Mouse (Mus musculus): ENCODE data around the gene Kcnj16. TPM values are rescaled to one million over a fixed set of nuclear protein-coding genes. Genes with fewer than 3 reads are reported as not detected.

Gene Kcnj16
- total and polyA plus RNA-seq, 2 experiments from 2014 or later, result 1.9 to 5.0 TPM

DNA sequence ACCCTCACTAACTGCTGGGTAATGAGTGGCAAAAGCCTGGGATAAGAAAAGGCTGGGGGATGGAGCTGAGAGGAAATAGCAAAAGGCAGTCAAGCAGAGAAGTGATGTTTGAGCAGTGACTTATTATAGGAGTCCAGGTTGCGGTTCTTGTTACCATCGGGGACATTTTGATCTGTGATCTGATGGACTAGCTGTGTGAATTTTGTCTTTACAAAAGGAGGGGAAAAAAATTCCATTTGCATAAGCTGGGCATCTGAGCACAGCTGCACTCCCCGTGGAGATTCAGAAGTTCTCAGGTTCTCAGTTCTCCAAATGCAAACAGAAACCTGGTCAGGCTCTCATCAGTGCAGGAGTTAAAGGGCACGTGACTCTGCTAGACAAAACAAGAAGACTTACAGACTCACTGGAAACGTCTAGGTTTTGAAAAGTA lies 6.2 kb upstream of the Kcnj16 start:
- H3K27ac ChIP-seq (ENCODE audit: low read depth, low read length), result no peak overlapping the region
- no peak for ATAC-seq (ENCODE audit: low FRiP score)
- no peak overlapping the region for H3K4me2 ChIP-seq (ENCODE audit: low read depth, low read length, poor library complexity, severe bottlenecking)
- DNase-seq (ENCODE audit: low spot score), result no peak
- TF ChIP-seq CTCF (IDR thresholded peaks at IDR 0.05), result no peak
- H3K4me3 ChIP-seq (ENCODE audit: low read depth, low read length), result no peak overlapping the region
- H3K4me1 ChIP-seq (ENCODE audit: insufficient read depth, low read length), result no peaks in the 10 kb centered on the region
- WGBS, result 4% methylated on average over 5 of the region's 5 CpGs
- no peaks in the 10 kb centered on the region for H3K36me3 ChIP-seq (ENCODE audit: insufficient read depth, low read length)
- no peaks in the 10 kb centered on the region for H3K9me3 ChIP-seq (ENCODE audit: low read length)
- H3K27me3 ChIP-seq (ENCODE audit: insufficient read depth, low read length), result no peaks in the 10 kb centered on the region
- H3K9ac ChIP-seq (replicated peaks; ENCODE audit: low read length, poor library complexity, severe bottlenecking), result no peak overlapping the region

DNA sequence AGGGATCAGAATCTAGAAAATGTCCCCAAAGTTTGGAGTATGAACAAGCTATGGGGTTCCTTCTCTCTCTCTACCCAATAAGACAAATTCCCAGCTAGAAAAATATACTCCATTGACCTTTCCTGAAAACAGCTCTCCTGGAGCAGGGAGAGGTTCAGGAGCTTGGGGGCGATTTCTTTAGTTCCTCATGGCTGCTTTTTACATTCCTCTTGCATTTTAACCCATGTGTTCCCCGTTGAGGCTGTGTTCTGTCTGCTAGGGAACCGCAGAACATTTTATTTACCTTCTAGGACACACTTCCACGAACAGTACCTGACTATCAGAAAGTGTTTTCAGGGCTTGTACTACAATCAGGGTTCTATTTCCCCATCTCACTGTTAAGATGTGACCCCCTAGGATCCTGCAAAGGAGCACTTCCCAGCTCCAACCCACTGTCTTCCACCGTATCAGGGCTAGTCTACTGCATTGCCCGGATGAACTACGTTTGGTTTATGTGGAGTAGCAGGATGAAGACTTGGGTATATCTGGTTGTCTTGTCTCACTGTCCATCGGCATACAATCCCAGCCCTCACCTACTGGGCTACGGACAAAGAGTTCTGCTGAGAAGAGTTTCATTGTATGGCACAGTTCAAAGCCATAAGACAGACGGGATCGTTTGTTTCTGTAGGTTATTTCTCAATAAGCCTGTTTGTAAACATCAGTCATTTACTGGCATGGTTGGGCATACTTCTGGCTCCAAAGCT lies 643 bp upstream of the Kcnj16 start:
- Histone ChIP-seq H3K9me3 (ENCODE audit: low read length) (no peaks in the 10 kb centered on the region), H3K9ac (replicated peaks; ENCODE audit: low read length, poor library complexity, severe bottlenecking) (no peak overlapping the region), H3K27me3 (ENCODE audit: insufficient read depth, low read length) (no peaks in the 10 kb centered on the region), H3K4me2 (ENCODE audit: low read depth, low read length, poor library complexity, severe bottlenecking) (no peak overlapping the region), H3K27ac (ENCODE audit: low read depth, low read length) (no peak overlapping the region), H3K4me1 (ENCODE audit: insufficient read depth, low read length) (no peaks in the 10 kb centered on the region), H3K4me3 (ENCODE audit: low read depth, low read length) (no peak overlapping the region), H3K36me3 (ENCODE audit: insufficient read depth, low read length) (no peaks in the 10 kb centered on the region)
- ATAC-seq (ENCODE audit: low FRiP score), result no peak
- WGBS, result 84% methylated on average over 11 of the region's 11 CpGs
- no peak for TF ChIP-seq CTCF (IDR thresholded peaks at IDR 0.05)
- no peak for DNase-seq (ENCODE audit: low spot score)

DNA sequence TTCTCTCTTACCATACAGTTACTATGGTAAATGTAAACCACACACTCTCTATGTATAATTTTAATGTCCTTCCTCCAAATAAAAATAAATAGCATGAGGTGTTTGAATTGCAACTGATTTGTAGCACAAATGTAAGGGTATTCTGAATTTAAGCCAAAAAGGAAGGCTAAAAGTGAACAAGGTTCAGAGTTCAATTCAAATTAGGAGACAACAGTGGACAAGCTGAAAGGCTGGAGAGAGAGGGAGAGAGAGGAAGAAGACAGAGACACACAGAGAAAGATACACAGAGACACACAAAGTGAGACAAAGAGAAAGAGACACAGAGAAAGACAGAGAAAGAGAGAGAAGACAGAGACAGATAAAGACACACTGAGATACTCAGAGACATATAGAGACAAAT lies 1.1 kb downstream of the Kcnj16 start:
- no peak overlapping the region for H3K9ac ChIP-seq (replicated peaks; ENCODE audit: low read length, poor library complexity, severe bottlenecking)
- no peak for TF ChIP-seq CTCF (IDR thresholded peaks at IDR 0.05)
- no peak for ATAC-seq (ENCODE audit: low FRiP score)

DNA sequence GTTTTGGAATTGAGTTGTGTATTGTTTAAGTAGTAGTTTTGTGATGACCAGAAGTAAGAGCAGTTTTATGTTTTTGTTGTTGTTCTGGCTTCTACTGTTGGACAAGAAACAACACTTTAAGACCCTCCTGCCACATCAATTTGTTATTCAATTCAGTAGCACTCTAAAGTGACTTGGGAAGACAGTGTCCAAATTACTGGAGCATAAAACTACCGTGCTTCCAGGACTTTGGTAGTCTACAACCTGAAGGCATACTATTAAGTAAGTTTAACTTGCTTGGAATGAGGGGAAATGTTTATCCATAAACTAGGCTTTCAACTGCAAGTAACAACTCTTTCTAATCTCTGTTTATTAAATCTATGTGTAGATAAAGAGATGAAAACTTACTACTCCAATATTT lies 17.7 kb downstream of the Kcnj16 start:
- ATAC-seq (ENCODE audit: low FRiP score) (no peak), DNase-seq (ENCODE audit: low spot score) (no peak)
- no peak for TF ChIP-seq CTCF (IDR thresholded peaks at IDR 0.05)
- Histone ChIP-seq H3K4me3 (ENCODE audit: low read depth, low read length) (no peak overlapping the region), H3K27ac (ENCODE audit: low read depth, low read length) (no peak overlapping the region), H3K4me2 (ENCODE audit: low read depth, low read length, poor library complexity, severe bottlenecking) (no peak overlapping the region), H3K9ac (replicated peaks; ENCODE audit: low read length, poor library complexity, severe bottlenecking) (no peak overlapping the region), H3K36me3 (ENCODE audit: insufficient read depth, low read length) (no peaks in the 10 kb centered on the region), H3K9me3 (ENCODE audit: low read length) (no peaks in the 10 kb centered on the region), H3K4me1 (ENCODE audit: insufficient read depth, low read length) (no peaks in the 10 kb centered on the region), H3K27me3 (ENCODE audit: insufficient read depth, low read length) (no peaks in the 10 kb centered on the region)
- WGBS, result 69% methylated on average over 1 of the region's 1 CpGs

More for the DNA sequence above, 1.1 kb downstream of the Kcnj16 start:
- no peaks in the 10 kb centered on the region for H3K36me3 ChIP-seq (ENCODE audit: insufficient read depth, low read length)
- no peak for DNase-seq (ENCODE audit: low spot score)
- no peaks in the 10 kb centered on the region for H3K4me1 ChIP-seq (ENCODE audit: insufficient read depth, low read length)
- no peak overlapping the region for H3K4me3 ChIP-seq (ENCODE audit: low read depth, low read length)
- no peaks in the 10 kb centered on the region for H3K9me3 ChIP-seq (ENCODE audit: low read length)
- no peaks in the 10 kb centered on the region for H3K27me3 ChIP-seq (ENCODE audit: insufficient read depth, low read length)
- H3K4me2 ChIP-seq (ENCODE audit: low read depth, low read length, poor library complexity, severe bottlenecking), result no peak overlapping the region
- no peak overlapping the region for H3K27ac ChIP-seq (ENCODE audit: low read depth, low read length)

DNA sequence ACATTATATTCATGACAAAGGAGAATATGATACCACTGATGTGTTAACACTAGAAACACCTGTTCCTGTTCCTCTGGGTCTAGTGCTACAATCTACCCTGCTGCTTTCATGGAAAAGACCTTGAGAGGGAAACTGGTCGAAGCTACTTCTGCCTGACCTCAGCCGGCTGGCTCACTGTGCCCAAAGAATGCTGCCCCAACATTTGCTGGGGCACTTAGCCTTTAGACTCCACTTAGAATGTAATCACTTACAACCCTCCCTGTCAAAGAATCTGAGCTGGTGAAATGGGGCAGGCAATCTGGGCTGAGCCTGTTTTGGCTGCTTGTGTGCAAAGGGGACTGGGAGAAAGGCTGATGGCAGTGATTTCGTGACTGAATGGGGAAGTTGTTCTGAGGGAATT lies 18.1 kb downstream of the Kcnj16 start:
- H3K27ac ChIP-seq (ENCODE audit: low read depth, low read length), result no peak overlapping the region
- 46% methylated on average over 3 of the region's 3 CpGs for WGBS
- H3K27me3 ChIP-seq (ENCODE audit: insufficient read depth, low read length), result no peaks in the 10 kb centered on the region
- DNase-seq (ENCODE audit: low spot score) (no peak), ATAC-seq (ENCODE audit: low FRiP score) (no peak)
- no peaks in the 10 kb centered on the region for H3K36me3 ChIP-seq (ENCODE audit: insufficient read depth, low read length)
- no peak overlapping the region for H3K4me3 ChIP-seq (ENCODE audit: low read depth, low read length)
- no peaks in the 10 kb centered on the region for H3K4me1 ChIP-seq (ENCODE audit: insufficient read depth, low read length)
- no peak for TF ChIP-seq CTCF (IDR thresholded peaks at IDR 0.05)
- no peak overlapping the region for H3K4me2 ChIP-seq (ENCODE audit: low read depth, low read length, poor library complexity, severe bottlenecking)
- no peak overlapping the region for H3K9ac ChIP-seq (replicated peaks; ENCODE audit: low read length, poor library complexity, severe bottlenecking)
- no peaks in the 10 kb centered on the region for H3K9me3 ChIP-seq (ENCODE audit: low read length)

DNA sequence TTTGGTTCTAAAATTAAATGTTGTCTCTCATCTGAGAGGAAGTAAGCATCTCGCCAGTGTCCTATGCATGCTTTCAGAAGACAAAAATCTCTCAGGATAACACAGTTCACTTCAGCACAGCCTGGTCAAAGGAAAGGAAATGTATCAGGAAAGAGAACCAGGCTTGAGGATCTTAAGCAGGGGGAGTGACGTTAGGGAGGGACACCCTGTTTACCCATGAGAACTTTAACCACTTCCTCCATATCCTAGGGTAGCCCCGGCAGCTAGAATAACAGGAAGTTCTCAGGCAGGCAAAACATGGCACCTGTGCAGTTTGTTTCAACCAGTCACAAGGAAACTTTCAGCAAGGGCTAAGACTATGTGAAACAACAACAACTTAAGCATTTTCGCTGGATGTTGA lies 25.8 kb downstream of the Kcnj16 start:
- Histone ChIP-seq H3K9ac (replicated peaks; ENCODE audit: low read length, poor library complexity, severe bottlenecking) (no peak overlapping the region), H3K4me3 (ENCODE audit: low read depth, low read length) (no peak overlapping the region), H3K36me3 (ENCODE audit: insufficient read depth, low read length) (no peaks in the 10 kb centered on the region), H3K4me2 (ENCODE audit: low read depth, low read length, poor library complexity, severe bottlenecking) (no peak overlapping the region), H3K9me3 (ENCODE audit: low read length) (no peaks in the 10 kb centered on the region), H3K27ac (ENCODE audit: low read depth, low read length) (no peak overlapping the region), H3K4me1 (ENCODE audit: insufficient read depth, low read length) (no peaks in the 10 kb centered on the region), H3K27me3 (ENCODE audit: insufficient read depth, low read length) (no peaks in the 10 kb centered on the region)
- ATAC-seq (ENCODE audit: low FRiP score) (no peak), DNase-seq (ENCODE audit: low spot score) (no peak)
- no peak for TF ChIP-seq CTCF (IDR thresholded peaks at IDR 0.05)
- WGBS, result 74% methylated on average over 4 of the region's 4 CpGs

All from midbrain, postnatal 0 days (tissue).